Mouse (Mus musculus) heart, postnatal 14 days (tissue): ENCODE data around the gene Tecr. TPM values are rescaled to one million over a fixed set of nuclear protein-coding genes. Genes with fewer than 3 reads are reported as not detected.
"Not testable (repeated sequence)": the region's sequence is repeated elsewhere in the genome, so short reads cannot be mapped to it uniquely, and the experiment has no call there.

Experiments used
- DNase-seq, 2 experiments: peaks; one replicate each; pipeline ENCODE4 v3.0.0; 2021 to 2022
- intact Hi-C: fragments of 180-260 bp; cut with DNase I; formaldehyde crosslinking; loops from one replicate; pipeline ENCODE4 v1.15.1; 2025
- total RNA-seq, 2 experiments: library from RNA; stranded (reverse); gene quantifications; 2 replicates each; pipeline ENCODE4 v1.2.3; 2021

Gene Tecr
- total RNA-seq, 2 experiments from 2014 or later: 184 to 210 TPM

GRCm38 (mm10) chr8:83621691-83622388 lies 14.1 kb upstream of the Tecr start:
- intact Hi-C loops: loop anchor here (5.0 kb wide), 1 partner anchor 50 kb away; no protein-coding TSS in a partner anchor
- DNase-seq: no peak

- intact Hi-C loops: loop anchor here (5.0 kb wide), 1 partner anchor 47 kb away; no protein-coding TSS in a partner anchor
- no peak for DNase-seq
These were observed 12.0 kb upstream of the Tecr start for GRCm38 (mm10) chr8:83619568-83620285.

GRCm38 (mm10) chr8:83618566-83618965 lies 10.8 kb upstream of the Tecr start:
- intact Hi-C loops: no loop called here
- no peak for DNase-seq

- no peak for DNase-seq
- intact Hi-C loops: no loop called here
These were observed 9.3 kb upstream of the Tecr start for GRCm38 (mm10) chr8:83617111-83617510.

GRCm38 (mm10) chr8:83616625-83617024 lies 8.9 kb upstream of the Tecr start:
- intact Hi-C loops: no loop called here
- DNase-seq: no peak

- DNase-seq: no peak
- intact Hi-C loops: no loop called here
These were observed 5.9 kb upstream of the Tecr start for GRCm38 (mm10) chr8:83613695-83614094.

GRCm38 (mm10) chr8:83611921-83612320 lies 4.2 kb upstream of the Tecr start:
- intact Hi-C loops: no loop called here
- DNase-seq: no peak

- DNase-seq: no peak
- intact Hi-C loops: loop anchor here (2.0 to 5.0 kb wide), 2 partner anchors 41 to 42 kb away; partner anchors contain the start of gene Ndufb7
These were observed 1.9 kb upstream of the Tecr start for GRCm38 (mm10) chr8:83609547-83610180.

- intact Hi-C loops: loop anchor here (2.0 to 5.0 kb wide), 2 partner anchors 42 kb away; partner anchors contain the start of gene Ndufb7
- DNase-seq: no peak
These were observed 1.3 kb upstream of the Tecr start for GRCm38 (mm10) chr8:83609086-83609485.

- intact Hi-C loops: loop anchor here (2.0 to 5.0 kb wide), 2 partner anchors 41 to 42 kb away; partner anchors contain the start of gene Ndufb7
These were observed 643 bp upstream of the Tecr start for GRCm38 (mm10) chr8:83608398-83608829.

GRCm38 (mm10) chr8:83602650-83603029 lies 5.1 kb downstream of the Tecr start:
- DNase-seq: no peak
- intact Hi-C loops: no loop called here

More at GRCm38 (mm10) chr8:83608398-83608829, 643 bp upstream of the Tecr start:
- peak; percentile 84 to 88 for DNase-seq

- no peak for DNase-seq
- intact Hi-C loops: no loop called here
These were observed 8.0 kb downstream of the Tecr start for GRCm38 (mm10) chr8:83599814-83600213.

GRCm38 (mm10) chr8:83598146-83598545 lies 9.6 kb downstream of the Tecr start:
- intact Hi-C loops: no loop called here
- DNase-seq: no peak

- no peak for DNase-seq
These were observed 11.4 kb downstream of the Tecr start for GRCm38 (mm10) chr8:83596369-83596768.

GRCm38 (mm10) chr8:83595050-83595345 lies 12.8 kb downstream of the Tecr start:
- DNase-seq, intact Hi-C loops: not testable (repeated sequence)

More at GRCm38 (mm10) chr8:83596369-83596768, 11.4 kb downstream of the Tecr start:
- intact Hi-C loops: no loop called here

GRCm38 (mm10) chr8:83594167-83595049 lies 13.4 kb downstream of the Tecr start:
- intact Hi-C loops: no loop called here
- DNase-seq: peak; percentile 93 to 94

- intact Hi-C loops: no loop called here
- DNase-seq: no peak
These were observed 14.2 kb downstream of the Tecr start for GRCm38 (mm10) chr8:83593325-83594166.

- DNase-seq: no peak
- intact Hi-C loops: no loop called here
These were observed 15.1 kb downstream of the Tecr start for GRCm38 (mm10) chr8:83592682-83593081.

GRCm38 (mm10) chr8:83590488-83591023 lies 17.2 kb downstream of the Tecr start:
- intact Hi-C loops: no loop called here
- DNase-seq: no peak
